Mouse (Mus musculus) limb, embryonic 11.5 days (tissue): ENCODE measurements around the gene Prl2c2. TPM values are rescaled to one million over a fixed set of nuclear protein-coding genes. Genes with fewer than 3 reads are reported as not detected.
"Not testable (repeated sequence)": the region's sequence is repeated elsewhere in the genome, so short reads cannot be mapped to it uniquely, and the experiment has no call there.

Experiments used
- ATAC-seq: fragments of 200-750 bp; cut with Nextera tagmentation; 2 replicates; pipeline ENCODE4 v1.8.0; 2017; ENCODE audit warnings: low read depth; ENCODE audit not compliant: insufficient number of reproducible peaks, low FRiP score, low TSS enrichment
- DNase-seq: peaks from one replicate; pipeline ENCODE4 v3.0.0-alpha.2; 2015; ENCODE audit warnings: low spot score
- H3K27ac ChIP-seq: fragments of 300-500 bp; sonication (generic); replicated peaks from 2 replicates; pipeline ENCODE4 v1.5.1; 2014; ENCODE audit warnings: low read depth, mild to moderate bottlenecking, low read length
- H3K27me3 ChIP-seq: fragments of 300-500 bp; sonication (generic); 2 replicates; pipeline ENCODE4 v1.6.1; 2014; ENCODE audit warnings: mild to moderate bottlenecking, low read length, mixed read lengths; ENCODE audit not compliant: control insufficient read depth, insufficient read depth
- H3K36me3 ChIP-seq: fragments of 300-500 bp; sonication (generic); 2 replicates; pipeline ENCODE4 v1.6.1; 2014; ENCODE audit warnings: mild to moderate bottlenecking, low read length, moderate library complexity, mixed read lengths; ENCODE audit not compliant: control insufficient read depth, insufficient read depth
- H3K4me1 ChIP-seq: fragments of 300-500 bp; sonication (generic); 2 replicates; pipeline ENCODE4 v1.6.1; 2014; ENCODE audit warnings: low read length, mixed read lengths; ENCODE audit not compliant: control insufficient read depth, insufficient read depth
- H3K4me2 ChIP-seq: fragments of 300-500 bp; sonication (generic); 2 replicates; pipeline ENCODE4 v1.6.1; 2014; ENCODE audit warnings: low read depth, mild to moderate bottlenecking, moderate library complexity; ENCODE audit not compliant: severe bottlenecking
- H3K4me3 ChIP-seq: fragments of 300-500 bp; sonication (generic); 2 replicates; pipeline ENCODE4 v1.5.1; 2014; ENCODE audit warnings: low read depth, low read length
- H3K9ac ChIP-seq: fragments of 300-500 bp; sonication (generic); 2 replicates; pipeline ENCODE4 v1.6.1; 2014; ENCODE audit warnings: mild to moderate bottlenecking, low read length
- H3K9me3 ChIP-seq: fragments of 300-500 bp; sonication (generic); 2 replicates; pipeline ENCODE4 v1.6.1; 2016; ENCODE audit warnings: low read length; ENCODE audit not compliant: control insufficient read depth
- WGBS: fragments of 180-500 bp; shearing (Covaris S2); extraction: QIAGEN DNeasy Blood & Tissue Kit; methylation state at CpG from one replicate; pipeline ENCODE4 v1.1.7; 2014; 5-methylcytosine and 5-hydroxymethylcytosine counted together
- polyA plus RNA-seq: library from polyadenylated mRNA; unstranded; fragments of >200 nt; fragmentation: Nextera tagmentation; extraction: Ambion mirVana; gene quantifications from 2 replicates; pipeline ENCODE4 v1.2.1, GENCODE M21; 2014

The Prl2c2 gene
- polyA plus RNA-seq: 0.56 and 0.60 TPM in 2 replicates

GRCm38 (mm10) chr13:13005283-13005682 is at the start of gene Prl2c2:
Prl2c2 (minus strand) TSS chr13:13005383.
- not testable (repeated sequence) for H3K4me3 ChIP-seq, H3K4me2 ChIP-seq, ATAC-seq, H3K4me1 ChIP-seq, H3K27ac ChIP-seq, H3K36me3 ChIP-seq, H3K9ac ChIP-seq, H3K27me3 ChIP-seq, H3K9me3 ChIP-seq, DNase-seq
- 65% methylated on average over 2 of the region's 2 CpGs for WGBS

DNA sequence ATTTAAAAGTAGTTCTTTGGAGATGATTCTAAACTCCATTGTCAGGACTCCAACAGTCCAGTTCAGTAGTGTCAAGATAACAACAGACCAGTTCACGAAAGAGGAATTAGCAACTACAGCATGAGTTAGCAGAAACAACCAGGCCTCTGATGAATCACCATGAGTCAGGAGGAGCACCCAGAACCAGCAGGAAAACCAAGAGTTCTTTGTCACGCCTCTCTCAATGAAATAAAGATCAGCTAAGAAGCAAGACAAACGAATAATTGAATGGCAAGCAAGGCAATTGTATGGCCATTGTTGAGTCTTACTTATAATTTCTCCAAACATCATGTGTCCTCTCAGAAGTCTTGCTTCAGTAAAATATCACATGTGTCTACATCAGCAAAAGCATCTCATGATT is 20.7 kb upstream of the Prl2c2 start:
- H3K4me3 ChIP-seq, H3K4me2 ChIP-seq, H3K4me1 ChIP-seq, H3K27ac ChIP-seq, H3K27me3 ChIP-seq, H3K9me3 ChIP-seq, DNase-seq, H3K36me3 ChIP-seq, H3K9ac ChIP-seq, ATAC-seq: not testable (repeated sequence)
- WGBS: 75% methylated on average over 3 of the region's 3 CpGs

DNA sequence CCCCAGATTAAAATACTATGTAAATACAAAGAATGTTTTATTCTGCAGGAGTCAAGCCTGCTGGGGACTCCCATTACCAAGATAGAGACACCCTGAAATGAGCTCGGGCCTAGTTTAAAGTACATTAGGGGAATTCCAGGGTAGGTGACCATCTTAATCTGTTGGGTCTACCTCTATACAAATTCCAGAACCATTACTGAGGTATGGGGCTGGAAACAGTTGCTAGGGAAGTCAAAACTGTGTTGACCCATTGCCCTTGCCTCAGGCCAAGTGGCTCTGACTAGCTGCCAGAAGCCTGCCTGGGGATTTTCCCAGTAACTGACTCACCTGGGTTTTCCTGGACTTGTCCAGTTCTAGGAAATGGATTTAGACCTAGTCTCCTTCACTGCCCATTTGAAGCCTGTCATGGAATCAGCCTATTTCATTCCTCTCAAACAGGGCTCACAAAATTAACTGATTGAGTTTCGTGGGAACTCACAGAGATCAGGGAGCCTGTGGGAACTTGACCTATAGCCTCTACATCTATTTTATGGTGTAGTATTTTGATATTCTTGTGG is 8.9 kb upstream of the Prl2c2 start:
- not testable (repeated sequence) for H3K9me3 ChIP-seq, DNase-seq
- WGBS: 80% methylated on average over 2 of the region's 2 CpGs

More for the DNA sequence above, 8.9 kb upstream of the Prl2c2 start:
- not testable (repeated sequence) for H3K27me3 ChIP-seq, H3K4me3 ChIP-seq, H3K9ac ChIP-seq, H3K4me1 ChIP-seq, ATAC-seq, H3K4me2 ChIP-seq, H3K27ac ChIP-seq, H3K36me3 ChIP-seq

Other genes with a start within 250 kb of the Prl2c2 start
- gene Prl2c3, start 205.3 kb downstream of the Prl2c2 start, polyA plus RNA-seq: 0.68 TPM in 1 of 2 replicates, not detected in the other
- not detected in 2 replicates for gene Prl2c5, start 177.3 kb upstream of the Prl2c2 start, polyA plus RNA-seq